Mouse (Mus musculus) lung, embryonic 16.5 days (tissue): ENCODE measurements at regions not wholly inside any gene's neighbourhood (a gene's known extent, or its start where the extent isn't known, plus 50 kb on each side); places are given as distances from the start of the nearest gene placed in this dataset.

Experiments used
- ATAC-seq: fragments of 200-750 bp; cut with Nextera tagmentation; 2 replicates; pipeline ENCODE4 v1.8.0; 2017; ENCODE audit warnings: low read depth, mild to moderate bottlenecking, moderate library complexity
- H3K27ac ChIP-seq: fragments of 300-500 bp; sonication (generic); 2 replicates; pipeline ENCODE4 v1.5.1; 2014; ENCODE audit warnings: mild to moderate bottlenecking, control low read depth, low read length
- H3K27me3 ChIP-seq: fragments of 300-500 bp; sonication (generic); 2 replicates; pipeline ENCODE4 v1.6.1; 2014; ENCODE audit warnings: low read depth, low read length, mixed read lengths; ENCODE audit not compliant: control insufficient read depth, insufficient read depth
- H3K36me3 ChIP-seq: fragments of 300-500 bp; sonication (generic); 2 replicates; pipeline ENCODE4 v1.6.1; 2014; ENCODE audit warnings: low read length; ENCODE audit not compliant: control insufficient read depth, insufficient read depth
- H3K4me1 ChIP-seq: fragments of 300-500 bp; sonication (generic); replicated peaks from 2 replicates; pipeline ENCODE4 v1.6.1; 2014; ENCODE audit warnings: low read length, mixed read lengths; ENCODE audit not compliant: control insufficient read depth, insufficient read depth
- H3K4me2 ChIP-seq: fragments of 300-500 bp; sonication (generic); 2 replicates; pipeline ENCODE4 v1.6.1; 2014; ENCODE audit warnings: low read depth, low read length, control low read depth
- H3K4me3 ChIP-seq: fragments of 300-500 bp; sonication (generic); 2 replicates; pipeline ENCODE4 v1.5.1; 2014; ENCODE audit warnings: mild to moderate bottlenecking, low read length, control low read depth
- H3K9ac ChIP-seq: fragments of 300-500 bp; sonication (generic); 2 replicates; pipeline ENCODE4 v1.6.1; 2014; ENCODE audit warnings: low read length, control low read depth
- H3K9me3 ChIP-seq: fragments of 300-500 bp; sonication (generic); 2 replicates; pipeline ENCODE4 v1.6.1; 2016; ENCODE audit warnings: low read length; ENCODE audit not compliant: control insufficient read depth
- WGBS: fragments of 180-500 bp; shearing (Covaris S2); extraction: QIAGEN DNeasy Blood & Tissue Kit; methylation state at CpG from one replicate; pipeline ENCODE4 v1.1.7; 2014; 5-methylcytosine and 5-hydroxymethylcytosine counted together

DNA sequence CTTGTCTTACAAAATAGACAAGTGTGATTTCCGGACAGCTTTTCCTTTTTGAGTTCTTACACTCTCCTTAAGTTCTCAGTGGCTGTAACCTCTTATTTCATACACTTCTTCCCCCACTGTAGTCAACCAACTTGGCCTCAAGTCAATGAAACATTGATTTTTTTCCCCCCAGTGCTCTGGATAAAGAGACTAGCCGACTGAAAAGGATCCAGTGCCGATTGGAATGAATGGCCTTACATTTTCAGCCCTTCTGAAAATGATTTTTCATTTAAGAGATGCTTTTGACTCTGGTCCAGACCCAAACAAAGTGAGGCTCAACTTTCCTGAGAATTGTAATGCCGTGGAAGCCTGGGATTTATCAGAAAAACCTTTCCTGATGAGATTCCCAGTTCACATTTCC lies 216.3 kb upstream of the Lrtm1 start:
- Histone ChIP-seq H3K4me1 (no peaks in the 10 kb centered on the region), H3K9ac (no peak overlapping the region), H3K4me3 (no peak overlapping the region), H3K36me3 (no peaks in the 10 kb centered on the region), H3K27me3 (no peaks in the 10 kb centered on the region; the same call in 1 of the 2 replicates), H3K9me3 (no peaks in the 10 kb centered on the region), H3K4me2 (no peak overlapping the region), H3K27ac (no peak overlapping the region)
- no peak for ATAC-seq
- 69% methylated on average over 4 of the region's 4 CpGs for WGBS

DNA sequence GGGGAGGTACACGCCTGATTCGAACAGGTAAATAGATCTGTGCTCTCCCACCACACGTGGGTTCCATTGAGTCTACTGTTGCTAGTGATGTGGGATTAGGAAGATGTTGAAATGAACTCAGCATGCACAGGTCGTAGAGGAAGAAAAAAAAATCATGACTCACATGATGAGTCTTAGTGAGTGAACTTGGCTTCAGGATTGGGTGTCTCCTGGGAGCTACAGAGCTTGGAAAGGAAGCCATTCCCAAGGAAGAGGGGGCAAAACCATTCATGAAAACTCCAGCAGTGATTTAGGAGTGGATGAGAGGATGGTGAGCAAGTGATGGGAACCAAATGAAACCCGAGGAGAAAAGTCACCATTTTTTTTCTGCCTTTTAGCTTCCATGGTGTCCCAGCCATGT lies 215.9 kb upstream of the Lrtm1 start:
- H3K27me3 ChIP-seq, result no peaks in the 10 kb centered on the region; the same call in 1 of the 2 replicates
- H3K4me2 ChIP-seq, result no peak overlapping the region
- H3K9ac ChIP-seq, result no peak overlapping the region
- 79% methylated on average over 5 of the region's 5 CpGs for WGBS
- no peak overlapping the region for H3K4me3 ChIP-seq
- no peak for ATAC-seq
- H3K36me3 ChIP-seq, result no peaks in the 10 kb centered on the region
- H3K27ac ChIP-seq, result no peak overlapping the region
- no peaks in the 10 kb centered on the region for H3K4me1 ChIP-seq
- H3K9me3 ChIP-seq, result no peaks in the 10 kb centered on the region

GRCm38 (mm10) chr14:28808094-28808493 lies 209.9 kb upstream of the Lrtm1 start:
- Histone ChIP-seq H3K27ac (no peak overlapping the region), H3K9me3 (no peaks in the 10 kb centered on the region), H3K36me3 (no peaks in the 10 kb centered on the region), H3K27me3 (no peaks in the 10 kb centered on the region), H3K4me2 (no peak overlapping the region), H3K4me3 (no peak overlapping the region), H3K4me1 (no peaks in the 10 kb centered on the region), H3K9ac (no peak overlapping the region)
- 56% methylated on average over 4 of the region's 4 CpGs for WGBS
- ATAC-seq, result no peak

DNA sequence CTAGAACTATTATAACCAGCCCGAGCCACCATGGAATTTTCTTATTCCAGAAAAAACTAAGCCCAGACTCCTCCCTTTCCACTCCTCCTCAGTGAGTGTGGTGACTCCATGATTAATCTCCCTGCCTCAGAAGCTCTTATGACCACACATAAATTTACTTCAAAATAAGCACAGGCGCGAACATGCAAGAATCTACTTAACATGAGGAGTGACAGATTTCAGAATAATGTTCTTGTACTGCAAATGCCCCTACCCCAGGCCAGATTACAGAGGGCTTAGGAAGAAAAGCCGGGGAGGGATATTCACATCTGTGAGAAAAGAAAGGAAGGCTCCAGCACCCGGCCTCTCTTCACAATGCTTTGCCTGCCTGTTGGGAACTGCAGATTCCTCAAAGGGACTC lies 208.7 kb upstream of the Lrtm1 start:
- Histone ChIP-seq H3K36me3 (no peaks in the 10 kb centered on the region), H3K4me2 (no peak overlapping the region), H3K9ac (no peak overlapping the region), H3K4me3 (no peak overlapping the region), H3K27ac (no peak overlapping the region), H3K27me3 (no peaks in the 10 kb centered on the region), H3K9me3 (no peaks in the 10 kb centered on the region), H3K4me1 (no peaks in the 10 kb centered on the region)
- WGBS, result 62% methylated on average over 5 of the region's 5 CpGs
- ATAC-seq, result no peak

- Histone ChIP-seq H3K9ac (no peak overlapping the region), H3K27me3 (no peaks in the 10 kb centered on the region), H3K9me3 (no peaks in the 10 kb centered on the region), H3K4me3 (no peak overlapping the region), H3K4me1 (no peaks in the 10 kb centered on the region), H3K4me2 (no peak overlapping the region), H3K27ac (no peak overlapping the region), H3K36me3 (no peaks in the 10 kb centered on the region)
- ATAC-seq, result no peak
- WGBS, result 74% methylated on average over 5 of the region's 5 CpGs
These were observed 197.0 kb upstream of the Lrtm1 start for GRCm38 (mm10) chr14:28820970-28821369.

DNA sequence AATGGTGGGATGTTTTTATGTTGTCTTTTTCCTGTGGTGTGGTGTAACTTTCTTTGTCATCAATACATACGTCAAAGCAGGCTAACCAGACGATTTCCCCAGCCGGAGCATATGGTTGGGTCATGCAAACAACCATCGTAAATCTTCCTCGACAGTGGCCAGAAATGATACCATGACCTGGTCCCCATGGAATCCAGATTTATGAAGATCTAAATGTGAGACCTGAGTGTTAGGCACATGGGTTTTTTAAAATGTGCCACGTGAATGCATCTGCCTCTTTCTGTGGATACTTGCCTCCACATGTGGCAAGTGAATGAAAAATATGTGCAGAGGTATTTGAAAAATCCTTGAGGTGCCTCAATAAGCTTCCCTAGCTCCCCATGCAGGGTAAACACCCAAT lies 190.8 kb upstream of the Lrtm1 start:
- 49% methylated on average over 6 of the region's 6 CpGs for WGBS
- ATAC-seq, result no peak
- no peaks in the 10 kb centered on the region for H3K36me3 ChIP-seq
- H3K9ac ChIP-seq, result no peak overlapping the region
- no peak overlapping the region for H3K4me3 ChIP-seq
- no peaks in the 10 kb centered on the region for H3K4me1 ChIP-seq
- no peaks in the 10 kb centered on the region for H3K27me3 ChIP-seq
- H3K27ac ChIP-seq, result no peak overlapping the region
- no peaks in the 10 kb centered on the region for H3K9me3 ChIP-seq
- H3K4me2 ChIP-seq, result no peak overlapping the region

- H3K4me1 ChIP-seq, result no peaks in the 10 kb centered on the region
- no peak overlapping the region for H3K4me2 ChIP-seq
- H3K27ac ChIP-seq, result no peak overlapping the region
- no peaks in the 10 kb centered on the region for H3K27me3 ChIP-seq
- no peak overlapping the region for H3K4me3 ChIP-seq
- H3K9me3 ChIP-seq, result no peaks in the 10 kb centered on the region
- no peak overlapping the region for H3K9ac ChIP-seq
- H3K36me3 ChIP-seq, result no peaks in the 10 kb centered on the region
- no peak for ATAC-seq
These were observed 180.9 kb upstream of the Lrtm1 start for GRCm38 (mm10) chr14:28837117-28837516.

- H3K4me1 ChIP-seq, result no peaks in the 10 kb centered on the region
- H3K4me3 ChIP-seq, result no peak overlapping the region
- WGBS, result 13% methylated on average over 2 of the region's 2 CpGs
- ATAC-seq, result peak; percentile 28; the same call in 1 of the 2 replicates
- no peaks in the 10 kb centered on the region for H3K36me3 ChIP-seq
- no peak overlapping the region for H3K9ac ChIP-seq
- H3K9me3 ChIP-seq, result no peaks in the 10 kb centered on the region
- H3K27ac ChIP-seq, result no peak overlapping the region
- no peaks in the 10 kb centered on the region for H3K27me3 ChIP-seq
- no peak overlapping the region for H3K4me2 ChIP-seq
These were observed 169.0 kb upstream of the Lrtm1 start for GRCm38 (mm10) chr14:28848831-28849590.
